Mouse (Mus musculus) kidney, adult 9 months (tissue): Measurements from ENCODE around the gene 5730596B20Rik.

Experiments
- DNase-seq: peaks from one replicate; pipeline ENCODE4 v3.0.0; 2022

Gene 5730596B20Rik

GRCm38 (mm10) chr6:52162611-52163365, 14.5 kb upstream of the 5730596B20Rik start:
- DNase-seq, result peak; percentile 13

GRCm38 (mm10) chr6:52163366-52164031, 13.8 kb upstream of the 5730596B20Rik start:
- peak; percentile 22 for DNase-seq

- peak; percentile 37 for DNase-seq
Observed at GRCm38 (mm10) chr6:52164051-52164625, 13.2 kb upstream of the 5730596B20Rik start.

- DNase-seq, result peak; percentile 28
Observed at GRCm38 (mm10) chr6:52164626-52165440, 12.5 kb upstream of the 5730596B20Rik start, which contains the start of gene Hoxa2. Gene Hoxa2 (minus strand): TSS chr6:52164831.

- peak; percentile 21 for DNase-seq
Observed at GRCm38 (mm10) chr6:52165441-52166370, 11.6 kb upstream of the 5730596B20Rik start.

GRCm38 (mm10) chr6:52166431-52167077, 10.7 kb upstream of the 5730596B20Rik start:
- DNase-seq, result peak; percentile 21

GRCm38 (mm10) chr6:52167176-52167575, 10.1 kb upstream of the 5730596B20Rik start:
- DNase-seq, result no peak

GRCm38 (mm10) chr6:52167736-52168161, 9.5 kb upstream of the 5730596B20Rik start:
- no peak for DNase-seq

GRCm38 (mm10) chr6:52168191-52169055, 8.9 kb upstream of the 5730596B20Rik start:
- no peak for DNase-seq

- no peak for DNase-seq
Observed at GRCm38 (mm10) chr6:52169499-52170165, 7.7 kb upstream of the 5730596B20Rik start.

- DNase-seq, result peak; percentile 38
Observed at GRCm38 (mm10) chr6:52170166-52170897, 7.0 kb upstream of the 5730596B20Rik start.

- no peak for DNase-seq
Observed at GRCm38 (mm10) chr6:52170898-52171223, 6.4 kb upstream of the 5730596B20Rik start.

- DNase-seq, result peak; percentile 10
Observed at GRCm38 (mm10) chr6:52171331-52171730, 6.0 kb upstream of the 5730596B20Rik start.

GRCm38 (mm10) chr6:52171938-52172337, 5.4 kb upstream of the 5730596B20Rik start:
- DNase-seq, result peak; percentile 56

- DNase-seq, result peak; percentile 94
Observed at GRCm38 (mm10) chr6:52172501-52172900, 4.8 kb upstream of the 5730596B20Rik start.

GRCm38 (mm10) chr6:52173648-52174047, 3.6 kb upstream of the 5730596B20Rik start:
- peak; percentile 15 for DNase-seq

GRCm38 (mm10) chr6:52174968-52175751, 2.1 kb upstream of the 5730596B20Rik start:
- DNase-seq, result peak; percentile 53

- DNase-seq, result peak; percentile 33
Observed at GRCm38 (mm10) chr6:52175864-52176263, 1.4 kb upstream of the 5730596B20Rik start.
